Mouse (Mus musculus) liver, embryonic 11.5 days (tissue): ENCODE data around the gene Sema3b. TPM values are rescaled to one million over a fixed set of nuclear protein-coding genes. Genes with fewer than 3 reads are reported as not detected.

Source experiments
- ATAC-seq: fragments of 200-750 bp; cut with Nextera tagmentation; replicated peaks from 2 replicates; pipeline ENCODE4 v1.8.0; 2017; ENCODE audit warnings: moderate number of reproducible peaks, mild to moderate bottlenecking, moderate TSS enrichment, moderate library complexity; ENCODE audit not compliant: low FRiP score
- DNase-seq: peaks from one replicate; pipeline ENCODE4 v3.0.0-alpha.2; 2017; ENCODE audit warnings: low spot score
- H3K27ac ChIP-seq: fragments of 300-500 bp; sonication (generic); 2 replicates; pipeline ENCODE4 v1.5.1; 2014; ENCODE audit warnings: mild to moderate bottlenecking, low read depth, low read length, control low read depth
- H3K27me3 ChIP-seq: fragments of 300-500 bp; sonication (generic); replicated peaks from 2 replicates; pipeline ENCODE4 v1.6.1; 2014; ENCODE audit warnings: low read length, mixed read lengths; ENCODE audit not compliant: control insufficient read depth, insufficient read depth
- H3K36me3 ChIP-seq: fragments of 300-500 bp; sonication (generic); 2 replicates; pipeline ENCODE4 v1.6.1; 2014; ENCODE audit warnings: mild to moderate bottlenecking, low read length, moderate library complexity, mixed read lengths; ENCODE audit not compliant: control insufficient read depth, insufficient read depth
- H3K4me1 ChIP-seq: fragments of 300-500 bp; sonication (generic); replicated peaks from 2 replicates; pipeline ENCODE4 v1.6.1; 2014; ENCODE audit warnings: low read length, mixed read lengths; ENCODE audit not compliant: control insufficient read depth, insufficient read depth
- H3K4me2 ChIP-seq: fragments of 300-500 bp; sonication (generic); 2 replicates; pipeline ENCODE4 v1.6.1; 2014; ENCODE audit warnings: mild to moderate bottlenecking, control low read depth, moderate library complexity
- H3K4me3 ChIP-seq: fragments of 300-500 bp; sonication (generic); 2 replicates; pipeline ENCODE4 v1.5.1; 2014; ENCODE audit warnings: low read depth, low read length, control low read depth
- H3K9ac ChIP-seq: fragments of 300-500 bp; sonication (generic); 2 replicates; pipeline ENCODE4 v1.6.1; 2014; ENCODE audit warnings: low read depth, low read length, control low read depth
- H3K9me3 ChIP-seq: fragments of 300-500 bp; sonication (generic); 2 replicates; pipeline ENCODE4 v1.6.1; 2016; ENCODE audit warnings: low read length, inconsistent platforms, mixed read lengths; ENCODE audit not compliant: control insufficient read depth
- WGBS: fragments of 180-500 bp; shearing (Covaris S2); extraction: QIAGEN DNeasy Blood & Tissue Kit; methylation state at CpG from one replicate; pipeline ENCODE4 v1.1.7; 2014; 5-methylcytosine and 5-hydroxymethylcytosine counted together
- polyA plus RNA-seq: library from polyadenylated mRNA; unstranded; fragments of >200 nt; fragmentation: Nextera tagmentation; extraction: Ambion mirVana; gene quantifications from 2 replicates; pipeline ENCODE4 v1.2.1, GENCODE M21; 2014

Gene Sema3b
- polyA plus RNA-seq, 1 experiment from 2014 or later: 0.63 TPM

- H3K4me1 ChIP-seq: peaks cover 48% of the 10 kb centered on the region
- peak overlapping the region; percentile 89 for H3K9ac ChIP-seq
- peaks cover 30% of the 10 kb centered on the region for H3K36me3 ChIP-seq
- no peaks in the 10 kb centered on the region for H3K9me3 ChIP-seq
- no peak for DNase-seq
- ATAC-seq: peak; percentile 10
- H3K27me3 ChIP-seq: no peaks in the 10 kb centered on the region
- H3K27ac ChIP-seq: peak overlapping the region; percentile 95
- H3K4me3 ChIP-seq: peak overlapping the region; percentile 79
- under 1% methylated on average over 23 of the region's 23 CpGs for WGBS
- peak overlapping the region; percentile 99 for H3K4me2 ChIP-seq
Measured at GRCm38 (mm10) chr9:107555031-107555457, 54.0 kb downstream of the Sema3b start.

- Histone ChIP-seq H3K9me3 (no peaks in the 10 kb centered on the region), H3K36me3 (peaks cover 25% of the 10 kb centered on the region), H3K9ac (peak overlapping the region; percentile 89), H3K4me1 (peaks cover 48% of the 10 kb centered on the region), H3K27ac (peak overlapping the region; percentile 95), H3K4me2 (peak overlapping the region; percentile 99), H3K4me3 (peak overlapping the region; percentile 79), H3K27me3 (no peaks in the 10 kb centered on the region)
- WGBS: under 1% methylated on average over 53 of the region's 53 CpGs
- DNase-seq: peak; percentile 93
- peak; percentile 88 for ATAC-seq
Measured at GRCm38 (mm10) chr9:107554319-107554825, 54.7 kb downstream of the Sema3b start.

- Histone ChIP-seq H3K9ac (peak overlapping the region; percentile 81), H3K4me2 (peak overlapping the region; percentile 99), H3K9me3 (no peaks in the 10 kb centered on the region), H3K4me1 (peaks cover 48% of the 10 kb centered on the region), H3K27ac (peak overlapping the region; percentile 95), H3K4me3 (peak overlapping the region; percentile 79), H3K36me3 (peaks cover 18% of the 10 kb centered on the region), H3K27me3 (0 out of 2 replicates have a peak, but pooled peaks cover 4% of the 10 kb centered on the region)
- ATAC-seq: peak; percentile 46
- DNase-seq: no peak
- 5% methylated on average over 37 of the region's 37 CpGs for WGBS
Measured at GRCm38 (mm10) chr9:107553541-107554318, 55.3 kb downstream of the Sema3b start.

GRCm38 (mm10) chr9:107552690-107553393 is 56.2 kb downstream of the Sema3b start:
- peaks cover 48% of the 10 kb centered on the region for H3K4me1 ChIP-seq
- H3K4me2 ChIP-seq: peak overlapping the region; percentile 99
- 65% methylated on average over 5 of the region's 5 CpGs for whole genome bisulfite sequencing
- ATAC-seq (no peak), DNase-seq (no peak)
- H3K9ac ChIP-seq: no peak overlapping the region
- no peaks in the 10 kb centered on the region for H3K9me3 ChIP-seq
- H3K27me3 ChIP-seq: peaks cover 7% of the 10 kb centered on the region; the same call in 1 of the 2 replicates
- peaks cover 10% of the 10 kb centered on the region for H3K36me3 ChIP-seq
- peak overlapping the region; percentile 79 for H3K4me3 ChIP-seq
- no peak overlapping the region for H3K27ac ChIP-seq

- H3K27ac ChIP-seq: peak overlapping the region; percentile 63
- no peaks in the 10 kb centered on the region for H3K9me3 ChIP-seq
- H3K27me3 ChIP-seq: peaks cover 7% of the 10 kb centered on the region; the same call in 1 of the 2 replicates
- DNase-seq: no peak
- peak overlapping the region; percentile 61 for H3K4me3 ChIP-seq
- peak overlapping the region; percentile 99 for H3K4me2 ChIP-seq
- WGBS: 21% methylated on average over 8 of the region's 8 CpGs
- H3K36me3 ChIP-seq: peaks cover under 1% of the 10 kb centered on the region
- peak overlapping the region; percentile 81 for H3K9ac ChIP-seq
- no peak for ATAC-seq
- H3K4me1 ChIP-seq: peaks cover 54% of the 10 kb centered on the region
Measured at GRCm38 (mm10) chr9:107551890-107552355, 57.1 kb downstream of the Sema3b start.

- peaks cover 50% of the 10 kb centered on the region for H3K4me1 ChIP-seq
- peak; percentile 77 for DNase-seq
Measured at GRCm38 (mm10) chr9:107551117-107551889, 57.7 kb downstream of the Sema3b start, which contains the start of gene Rassf1. Rassf1 (plus strand) TSS chr9:107551555.

GRCm38 (mm10) chr9:107550491-107551116 is 58.4 kb downstream of the Sema3b start:
- WGBS: 37% methylated on average over 23 of the region's 23 CpGs
- H3K27me3 ChIP-seq: peaks cover 7% of the 10 kb centered on the region; the same call in 1 of the 2 replicates

More at GRCm38 (mm10) chr9:107551117-107551889, 57.7 kb downstream of the Sema3b start, which contains the start of gene Rassf1:
- WGBS: under 1% methylated on average over 58 of the region's 63 CpGs
- Histone ChIP-seq H3K27me3 (peaks cover 7% of the 10 kb centered on the region; the same call in 1 of the 2 replicates), H3K4me3 (peak within 1 kb of the TSS; percentile 61), H3K9ac (peak within 1 kb of the TSS; percentile 81), H3K27ac (peak within 1 kb of the TSS; percentile 63), H3K9me3 (no peaks in the 10 kb centered on the region), H3K36me3 (no peaks in the 10 kb centered on the region), H3K4me2 (peak within 1 kb of the TSS; percentile 99)
- ATAC-seq: peak; percentile 50

More at GRCm38 (mm10) chr9:107550491-107551116, 58.4 kb downstream of the Sema3b start:
- DNase-seq (no peak), ATAC-seq (no peak)
- no peaks in the 10 kb centered on the region for H3K36me3 ChIP-seq
- peak overlapping the region; percentile 99 for H3K4me2 ChIP-seq
- H3K9ac ChIP-seq: peak overlapping the region; percentile 81
- H3K4me3 ChIP-seq: peak overlapping the region; percentile 61
- H3K4me1 ChIP-seq: peaks cover 43% of the 10 kb centered on the region
- H3K27ac ChIP-seq: no peak overlapping the region
- H3K9me3 ChIP-seq: no peaks in the 10 kb centered on the region
